ENCODE assay signal across 17 mouse cellular contexts in the genomic region with DNA sequence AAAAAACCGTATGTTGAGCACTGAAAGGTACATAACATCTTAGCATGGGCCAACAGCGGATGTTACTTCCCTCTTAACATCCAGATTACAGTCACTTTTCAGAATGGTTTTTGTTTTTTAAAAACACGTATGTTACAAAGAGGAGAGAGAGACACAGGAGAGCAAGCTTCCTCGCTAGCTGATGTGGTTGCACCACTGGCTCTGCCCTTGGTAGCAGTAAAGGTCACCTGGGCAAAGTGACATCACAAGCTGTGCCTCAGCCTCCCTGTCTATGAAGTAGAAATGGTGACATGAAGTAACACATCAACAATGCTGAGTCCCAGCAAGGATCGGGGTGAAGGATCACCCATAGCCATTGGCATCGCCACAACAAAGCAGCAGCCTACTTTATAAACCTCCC.
"Had no signal": no experiment of that assay in that cellular context is flagged by ENCODE, and none has a peak within 500 bp of the region (broad histone marks: within the 10 kb centered on the region; RNA-seq: fewer than 3 reads in every experiment).

No protein-coding gene starts in this region.

- H3K4me3 ChIP-seq: neural tube, embryonic 12.5 days; neural tube, embryonic 13.5 days; neural tube, embryonic 15.5 days; stomach, embryonic 15.5 days had no signal

- H3K27me3 ChIP-seq: neural tube, embryonic 12.5 days; neural tube, embryonic 13.5 days; neural tube, embryonic 15.5 days; stomach, embryonic 15.5 days had no signal

- H3K4me1 ChIP-seq: neural tube, embryonic 12.5 days; neural tube, embryonic 13.5 days; neural tube, embryonic 15.5 days; stomach, embryonic 15.5 days had no signal

- H3K4me2 ChIP-seq: neural tube, embryonic 12.5 days; neural tube, embryonic 13.5 days; neural tube, embryonic 15.5 days; stomach, embryonic 15.5 days had no signal

- H3K27ac ChIP-seq: neural tube, embryonic 12.5 days; neural tube, embryonic 13.5 days; neural tube, embryonic 15.5 days; stomach, embryonic 15.5 days; stomach, postnatal 0 days had no signal

- DNase-seq: retina, postnatal 1 day; right cerebral cortex, adult 18-20 months; right cerebral cortex, postnatal 14 days; right cerebral cortex, postnatal 25 days; right cerebral cortex, postnatal 4 days; spleen, adult 18-20 months; thymus, adult 18-20 months; thymus, adult 2 months; thymus, postnatal 14 days; thymus, postnatal 25 days; thymus, postnatal 36 days; thymus, postnatal 4 days had no signal

- H3K36me3 ChIP-seq: neural tube, embryonic 12.5 days; neural tube, embryonic 13.5 days; neural tube, embryonic 15.5 days; stomach, embryonic 15.5 days had no signal

- H3K9ac ChIP-seq: neural tube, embryonic 12.5 days; neural tube, embryonic 13.5 days; neural tube, embryonic 15.5 days; stomach, embryonic 15.5 days had no signal

- H3K9me3 ChIP-seq: neural tube, embryonic 12.5 days; neural tube, embryonic 13.5 days; neural tube, embryonic 15.5 days; stomach, embryonic 15.5 days had no signal
